Mouse (Mus musculus): ENCODE data around the gene Snap25.

- TF ChIP-seq POLR2A (IDR thresholded peaks at IDR 0.05; ENCODE audit: borderline replicate concordance, extremely low read depth, low read depth, low read length) (no peak), CTCF (IDR thresholded peaks at IDR 0.05; ENCODE audit: insufficient read depth, low read length) (no peak)
Measured at GRCm38 (mm10) chr2:136682146-136682860, 30.9 kb upstream of the Snap25 start.

Measured in lung, adult 2 months (tissue).